Mouse (Mus musculus): ENCODE measurements at regions not wholly inside any gene's neighbourhood (a gene's known extent, or its start where the extent isn't known, plus 50 kb on each side); places are given as distances from the start of the nearest gene placed in this dataset.

DNA sequence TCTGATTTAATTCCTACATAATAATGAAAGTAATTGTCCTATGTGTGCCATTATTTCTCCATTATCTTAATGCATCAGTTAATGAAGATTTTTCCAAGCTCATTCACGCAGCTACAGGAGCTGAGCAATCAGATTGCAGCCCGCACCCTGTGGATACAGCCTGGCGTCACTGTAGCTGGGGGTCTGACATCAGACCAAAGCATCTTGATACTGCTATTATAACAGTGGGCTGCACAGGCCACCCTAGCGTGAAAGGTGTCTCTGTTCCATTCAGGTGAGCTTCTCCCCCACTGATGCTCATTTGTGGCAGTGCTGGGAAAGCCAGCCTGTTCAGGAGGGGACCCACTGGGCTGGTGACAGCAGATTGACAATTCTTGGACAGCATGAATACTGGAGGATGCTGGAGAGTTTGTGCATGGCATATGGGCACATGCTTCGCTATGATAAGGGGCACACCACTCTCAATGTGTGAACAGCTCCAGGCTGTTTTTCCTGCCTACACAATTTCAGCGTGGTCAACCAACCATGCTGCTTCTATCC, 58.2 kb upstream of the Wdr11 start:
- H3K9ac ChIP-seq (ENCODE audit: low read length) = no peak overlapping the region
- DNase-seq (ENCODE audit: low spot score) (no peak), ATAC-seq (replicated peaks; ENCODE audit: low FRiP score) (no peak)
- no peaks in the 10 kb centered on the region for H3K4me1 ChIP-seq (replicated peaks; ENCODE audit: control insufficient read depth, insufficient read depth, low read length)
- H3K4me2 ChIP-seq (ENCODE audit: low read depth, low read length, severe bottlenecking) = no peak overlapping the region
- no peaks in the 10 kb centered on the region for H3K9me3 ChIP-seq (ENCODE audit: control insufficient read depth, low read length)
- H3K27me3 ChIP-seq (ENCODE audit: control insufficient read depth, insufficient read depth, low read length) = no peaks in the 10 kb centered on the region
- 80% methylated on average over 6 of the region's 6 CpGs for WGBS
- H3K27ac ChIP-seq (ENCODE audit: low read depth, low read length) = no peak overlapping the region
- H3K4me3 ChIP-seq (ENCODE audit: low read depth, low read length) = no peak overlapping the region
- no peaks in the 10 kb centered on the region for H3K36me3 ChIP-seq (ENCODE audit: control insufficient read depth, insufficient read depth, low read length)
